Mouse (Mus musculus): Measurements from ENCODE around the gene Tceal1. TPM values are rescaled to one million over a fixed set of nuclear protein-coding genes. Genes with fewer than 3 reads are reported as not detected.
"Not testable (repeated sequence)": the region's sequence is repeated elsewhere in the genome, so short reads cannot be mapped to it uniquely, and the experiment has no call there.

Tceal1 gene
- polyA plus RNA-seq (2015; fragmentation: Nextera tagmentation; extraction: Ambion mirVana): 13.8 and 14.9 TPM in 2 replicates

GRCm38 (mm10) chrX:136707446-136708167, at the start of gene Tceal1:
Gene Tceal1 (plus strand): TSS chrX:136707982.
- Histone ChIP-seq H3K27me3 (peaks cover 7% of the 10 kb centered on the region; the same call in 1 of the 2 replicates), H3K4me3 (peak within 1 kb of the TSS; percentile 53), H3K9ac (peak within 1 kb of the TSS; percentile 70), H3K27ac (peak within 1 kb of the TSS; percentile 79), H3K4me2 (replicated peaks) (peak within 1 kb of the TSS; percentile 63), H3K4me1 (no peaks in the 10 kb centered on the region), H3K36me3 (no peaks in the 10 kb centered on the region), H3K9me3 (no peaks in the 10 kb centered on the region)
- 14% methylated on average over 15 of the region's 15 CpGs for WGBS
- ATAC-seq (ENCODE audit: low FRiP score, low read depth): peak; percentile 93

- peak overlapping the region; percentile 51 for H3K4me3 ChIP-seq
- no peaks in the 10 kb centered on the region for H3K36me3 ChIP-seq
- H3K27ac ChIP-seq: no peak overlapping the region
- 39% methylated on average over 8 of the region's 20 CpGs for WGBS
- ATAC-seq (ENCODE audit: low FRiP score, low read depth): peak; percentile 71
- peak overlapping the region; percentile 67 for H3K4me2 ChIP-seq (replicated peaks)
- H3K27me3 ChIP-seq: peaks cover 22% of the 10 kb centered on the region; the same call in 1 of the 2 replicates
- no peaks in the 10 kb centered on the region for H3K4me1 ChIP-seq
- H3K9me3 ChIP-seq: no peaks in the 10 kb centered on the region
- H3K9ac ChIP-seq: peak overlapping the region; percentile 58
These were observed 41.5 kb upstream of the Tceal1 start for GRCm38 (mm10) chrX:136666281-136666706.

- not testable (repeated sequence) for H3K4me1 ChIP-seq; H3K36me3 ChIP-seq; H3K9me3 ChIP-seq; ATAC-seq (ENCODE audit: low FRiP score, low read depth); H3K27ac ChIP-seq
- Histone ChIP-seq H3K27me3 (peaks cover 22% of the 10 kb centered on the region; the same call in 1 of the 2 replicates), H3K4me3 (peak overlapping the region; percentile 51), H3K9ac (peak overlapping the region; percentile 58), H3K4me2 (replicated peaks) (peak overlapping the region; percentile 67)
- WGBS: 15% methylated on average over 24 of the region's 24 CpGs
These were observed 40.9 kb upstream of the Tceal1 start for GRCm38 (mm10) chrX:136666762-136667464.

- H3K36me3 ChIP-seq: no peaks in the 10 kb centered on the region
- 60% methylated on average over 2 of the region's 2 CpGs for WGBS
- no peak overlapping the region for H3K9ac ChIP-seq
- no peak overlapping the region for H3K27ac ChIP-seq
- H3K4me2 ChIP-seq (replicated peaks): no peak overlapping the region
- ATAC-seq (ENCODE audit: low FRiP score, low read depth): no peak
- H3K4me3 ChIP-seq: no peak overlapping the region
- peaks cover 21% of the 10 kb centered on the region; the same call in 1 of the 2 replicates for H3K27me3 ChIP-seq
- no peaks in the 10 kb centered on the region for H3K9me3 ChIP-seq
- no peaks in the 10 kb centered on the region for H3K4me1 ChIP-seq
These were observed 39.0 kb upstream of the Tceal1 start for GRCm38 (mm10) chrX:136668794-136669193.

- Histone ChIP-seq H3K9ac (no peak overlapping the region), H3K27ac (no peak overlapping the region), H3K36me3 (no peaks in the 10 kb centered on the region), H3K4me1 (no peaks in the 10 kb centered on the region), H3K9me3 (no peaks in the 10 kb centered on the region), H3K4me2 (replicated peaks) (no peak overlapping the region), H3K27me3 (0 out of 2 replicates have a peak, but pooled peaks cover 6% of the 10 kb centered on the region), H3K4me3 (no peak overlapping the region)
- no peak for ATAC-seq (ENCODE audit: low FRiP score, low read depth)
- WGBS: 65% methylated on average over 3 of the region's 3 CpGs
These were observed 26.8 kb upstream of the Tceal1 start for GRCm38 (mm10) chrX:136680989-136681388.

GRCm38 (mm10) chrX:136691606-136692293, 16.0 kb upstream of the Tceal1 start:
- 43% methylated on average over 3 of the region's 3 CpGs for WGBS
- H3K4me2 ChIP-seq (replicated peaks); H3K4me3 ChIP-seq; H3K9ac ChIP-seq; H3K27ac ChIP-seq; H3K36me3 ChIP-seq; H3K9me3 ChIP-seq; H3K4me1 ChIP-seq; H3K27me3 ChIP-seq: not testable (repeated sequence)
- 0 out of 2 replicates have a peak, but pooled peaks have one; percentile 54 for ATAC-seq (ENCODE audit: low FRiP score, low read depth)

GRCm38 (mm10) chrX:136692294-136692675, 15.5 kb upstream of the Tceal1 start:
- no peaks in the 10 kb centered on the region for H3K9me3 ChIP-seq
- H3K36me3 ChIP-seq: no peaks in the 10 kb centered on the region
- H3K4me1 ChIP-seq: no peaks in the 10 kb centered on the region
- no peak for ATAC-seq (ENCODE audit: low FRiP score, low read depth)
- H3K4me3 ChIP-seq: no peak overlapping the region
- no peak overlapping the region for H3K27ac ChIP-seq
- WGBS: 88% methylated on average over 4 of the region's 4 CpGs
- H3K9ac ChIP-seq: no peak overlapping the region
- H3K27me3 ChIP-seq: no peaks in the 10 kb centered on the region
- H3K4me2 ChIP-seq (replicated peaks): no peak overlapping the region

- no peaks in the 10 kb centered on the region for H3K36me3 ChIP-seq
- H3K4me3 ChIP-seq: no peak overlapping the region
- no peaks in the 10 kb centered on the region for H3K4me1 ChIP-seq
- no peaks in the 10 kb centered on the region for H3K27me3 ChIP-seq
- H3K9me3 ChIP-seq: no peaks in the 10 kb centered on the region
- no peak overlapping the region for H3K9ac ChIP-seq
- ATAC-seq (ENCODE audit: low FRiP score, low read depth): no peak
- 75% methylated on average over 5 of the region's 5 CpGs for WGBS
- H3K27ac ChIP-seq: no peak overlapping the region
- H3K4me2 ChIP-seq (replicated peaks): no peak overlapping the region
These were observed 14.6 kb upstream of the Tceal1 start for GRCm38 (mm10) chrX:136693196-136693595.

GRCm38 (mm10) chrX:136708168-136708681, 443 bp downstream of the Tceal1 start:
- no peaks in the 10 kb centered on the region for H3K36me3 ChIP-seq
- ATAC-seq (ENCODE audit: low FRiP score, low read depth): peak; percentile 89
- 16% methylated on average over 18 of the region's 18 CpGs for WGBS
- H3K9me3 ChIP-seq: no peaks in the 10 kb centered on the region
- H3K9ac ChIP-seq: peak overlapping the region; percentile 70
- peak overlapping the region; percentile 63 for H3K4me2 ChIP-seq (replicated peaks)
- peak overlapping the region; percentile 53 for H3K4me3 ChIP-seq
- no peaks in the 10 kb centered on the region for H3K4me1 ChIP-seq
- H3K27me3 ChIP-seq: peaks cover 7% of the 10 kb centered on the region; the same call in 1 of the 2 replicates
- peak overlapping the region; percentile 79 for H3K27ac ChIP-seq

GRCm38 (mm10) chrX:136708782-136709181, 1.0 kb downstream of the Tceal1 start:
- Histone ChIP-seq H3K36me3 (no peaks in the 10 kb centered on the region), H3K4me1 (no peaks in the 10 kb centered on the region), H3K4me2 (replicated peaks) (peak overlapping the region; percentile 63), H3K4me3 (peak overlapping the region; percentile 53), H3K9me3 (no peaks in the 10 kb centered on the region), H3K9ac (peak overlapping the region; percentile 70), H3K27ac (peak overlapping the region; percentile 79), H3K27me3 (peaks cover 7% of the 10 kb centered on the region; the same call in 1 of the 2 replicates)
- 18% methylated on average over 14 of the region's 14 CpGs for WGBS
- ATAC-seq (ENCODE audit: low FRiP score, low read depth): peak; percentile 4; the same call in 1 of the 2 replicates

- not testable (repeated sequence) for H3K4me1 ChIP-seq; H3K27ac ChIP-seq; H3K4me2 ChIP-seq (replicated peaks); H3K27me3 ChIP-seq; H3K9me3 ChIP-seq; H3K36me3 ChIP-seq; H3K9ac ChIP-seq; H3K4me3 ChIP-seq
- ATAC-seq (ENCODE audit: low FRiP score, low read depth): peak; percentile 64; the same call in 1 of the 2 replicates
- 59% methylated on average over 3 of the region's 3 CpGs for WGBS
These were observed 7.1 kb downstream of the Tceal1 start for GRCm38 (mm10) chrX:136714742-136715474.
